Mouse (Mus musculus) midbrain, embryonic 15.5 days (tissue): ENCODE results near the gene Psmc3ip. TPM values are rescaled to one million over a fixed set of nuclear protein-coding genes. Genes with fewer than 3 reads are reported as not detected.

Source experiments
- ATAC-seq: fragments of 200-750 bp; cut with Nextera tagmentation; replicated peaks from 2 replicates; pipeline ENCODE4 v1.8.0; 2017; ENCODE audit warnings: moderate TSS enrichment
- H3K27ac ChIP-seq: fragments of 300-500 bp; sonication (generic); 2 replicates; pipeline ENCODE4 v1.5.1; 2015; ENCODE audit warnings: mild to moderate bottlenecking, inconsistent platforms
- H3K27me3 ChIP-seq: fragments of 300-500 bp; sonication (generic); replicated peaks from 2 replicates; pipeline ENCODE4 v1.6.1; 2015; ENCODE audit warnings: inconsistent platforms
- H3K36me3 ChIP-seq: fragments of 300-500 bp; sonication (generic); replicated peaks from 2 replicates; pipeline ENCODE4 v1.6.1; 2015; ENCODE audit warnings: inconsistent platforms
- H3K4me1 ChIP-seq: fragments of 300-500 bp; sonication (generic); 2 replicates; pipeline ENCODE4 v1.6.1; 2015; ENCODE audit warnings: inconsistent platforms
- H3K4me2 ChIP-seq: fragments of 300-500 bp; sonication (generic); 2 replicates; pipeline ENCODE4 v1.6.1; 2015; ENCODE audit warnings: inconsistent platforms, mild to moderate bottlenecking, moderate library complexity
- H3K4me3 ChIP-seq: fragments of 300-500 bp; sonication (generic); 2 replicates; pipeline ENCODE4 v1.5.1; 2015; ENCODE audit warnings: mild to moderate bottlenecking, inconsistent platforms
- H3K9ac ChIP-seq: fragments of 300-500 bp; sonication (generic); 2 replicates; pipeline ENCODE4 v1.6.1; 2015; ENCODE audit warnings: mild to moderate bottlenecking, inconsistent platforms
- H3K9me3 ChIP-seq: fragments of 300-500 bp; sonication (generic); 2 replicates; pipeline ENCODE4 v1.6.1; 2016; ENCODE audit warnings: inconsistent platforms
- WGBS: fragments of 180-500 bp; shearing (Covaris S2); methylation state at CpG from one replicate; pipeline ENCODE4 v1.1.7; 2015; ENCODE audit warnings: mixed read lengths; 5-methylcytosine and 5-hydroxymethylcytosine counted together
- polyA plus RNA-seq: library from polyadenylated mRNA; unstranded; fragments of >200 nt; fragmentation: Nextera tagmentation; extraction: Ambion mirVana; gene quantifications from 2 replicates; pipeline ENCODE4 v1.2.1, GENCODE M21; 2015

Gene Psmc3ip
- polyA plus RNA-seq, 1 experiment from 2014 or later, result 18.3 TPM

- Histone ChIP-seq H3K4me3 (no peak overlapping the region), H3K27ac (no peak overlapping the region), H3K4me2 (no peak overlapping the region), H3K4me1 (peaks cover 45% of the 10 kb centered on the region), H3K27me3 (peaks cover 19% of the 10 kb centered on the region), H3K36me3 (peaks cover 2% of the 10 kb centered on the region), H3K9ac (no peak overlapping the region), H3K9me3 (no peaks in the 10 kb centered on the region)
- no peak for ATAC-seq
- WGBS, result 87% methylated on average over 14 of the region's 14 CpGs
Observed at GRCm38 (mm10) chr11:101084246-101084645, 11.0 kb downstream of the Psmc3ip start.

GRCm38 (mm10) chr11:101083083-101083697 lies 12.0 kb downstream of the Psmc3ip start:
- peaks cover 42% of the 10 kb centered on the region for H3K4me1 ChIP-seq
- peak overlapping the region; percentile 83 for H3K9ac ChIP-seq
- no peaks in the 10 kb centered on the region for H3K9me3 ChIP-seq
- 35% methylated on average over 19 of the region's 19 CpGs for WGBS
- ATAC-seq, result no peak; the same call in 1 of the 2 replicates
- H3K4me2 ChIP-seq, result peak overlapping the region; percentile 95
- H3K27ac ChIP-seq, result peak overlapping the region; percentile 88
- peaks cover 30% of the 10 kb centered on the region for H3K27me3 ChIP-seq
- no peaks in the 10 kb centered on the region for H3K36me3 ChIP-seq
- peak overlapping the region; percentile 72 for H3K4me3 ChIP-seq

- Histone ChIP-seq H3K36me3 (no peaks in the 10 kb centered on the region), H3K27me3 (peaks cover 37% of the 10 kb centered on the region), H3K9me3 (no peaks in the 10 kb centered on the region), H3K27ac (peak within 1 kb of the TSS; percentile 88), H3K9ac (peak within 1 kb of the TSS; percentile 83), H3K4me2 (peak within 1 kb of the TSS; percentile 95), H3K4me1 (peaks cover 34% of the 10 kb centered on the region), H3K4me3 (peak within 1 kb of the TSS; percentile 72)
- ATAC-seq, result peak; percentile 87
- under 1% methylated on average over 51 of the region's 51 CpGs for WGBS
Observed at GRCm38 (mm10) chr11:101082208-101083082, 12.8 kb downstream of the Psmc3ip start, which contains the start of gene Coasy. Gene Coasy, plus strand, starts transcription at chr11:101082565.

- ATAC-seq, result no peak
- Histone ChIP-seq H3K27ac (peak overlapping the region; percentile 88), H3K27me3 (peaks cover 45% of the 10 kb centered on the region), H3K4me1 (peaks cover 32% of the 10 kb centered on the region), H3K36me3 (no peaks in the 10 kb centered on the region), H3K4me3 (peak overlapping the region; percentile 72), H3K4me2 (peak overlapping the region; percentile 95), H3K9ac (peak overlapping the region; percentile 41), H3K9me3 (no peaks in the 10 kb centered on the region)
- WGBS, result 6% methylated on average over 10 of the region's 10 CpGs
Observed at GRCm38 (mm10) chr11:101081659-101082058, 13.6 kb downstream of the Psmc3ip start.

- H3K9ac ChIP-seq, result no peak overlapping the region
- H3K27ac ChIP-seq, result no peak overlapping the region
- WGBS, result 57% methylated on average over 5 of the region's 5 CpGs
- H3K36me3 ChIP-seq, result no peaks in the 10 kb centered on the region
- no peaks in the 10 kb centered on the region for H3K9me3 ChIP-seq
- H3K4me1 ChIP-seq, result peaks cover 20% of the 10 kb centered on the region
- H3K27me3 ChIP-seq, result peaks cover 46% of the 10 kb centered on the region
- ATAC-seq, result no peak
- H3K4me2 ChIP-seq, result no peak overlapping the region
- no peak overlapping the region for H3K4me3 ChIP-seq
Observed at GRCm38 (mm10) chr11:101080421-101080820, 14.8 kb downstream of the Psmc3ip start.

- no peak for ATAC-seq
- WGBS, result 4% methylated on average over 27 of the region's 27 CpGs
Observed at GRCm38 (mm10) chr11:101079746-101080145, 15.5 kb downstream of the Psmc3ip start.

GRCm38 (mm10) chr11:101078121-101078520 lies 17.1 kb downstream of the Psmc3ip start, which contains the start of gene Hsd17b1:
Gene Hsd17b1, plus strand, starts transcription at chr11:101078411.
- H3K4me1 ChIP-seq, result peaks cover 12% of the 10 kb centered on the region
- ATAC-seq, result no peak
- 67% methylated on average over 9 of the region's 9 CpGs for WGBS
- peaks cover 46% of the 10 kb centered on the region for H3K27me3 ChIP-seq
- no peak within 1 kb of the TSS for H3K9ac ChIP-seq
- no peak within 1 kb of the TSS for H3K4me2 ChIP-seq
- H3K36me3 ChIP-seq, result no peaks in the 10 kb centered on the region
- H3K9me3 ChIP-seq, result no peaks in the 10 kb centered on the region
- no peak within 1 kb of the TSS for H3K4me3 ChIP-seq
- H3K27ac ChIP-seq, result no peak within 1 kb of the TSS

More at GRCm38 (mm10) chr11:101079746-101080145, 15.5 kb downstream of the Psmc3ip start:
- no peak overlapping the region; the same call in 1 of the 2 replicates for H3K4me2 ChIP-seq
- no peaks in the 10 kb centered on the region for H3K36me3 ChIP-seq
- H3K9me3 ChIP-seq, result no peaks in the 10 kb centered on the region
- H3K4me1 ChIP-seq, result peaks cover 20% of the 10 kb centered on the region
- H3K27me3 ChIP-seq, result peaks cover 46% of the 10 kb centered on the region
- H3K27ac ChIP-seq, result no peak overlapping the region
- no peak overlapping the region for H3K9ac ChIP-seq
- peak overlapping the region; percentile 11; the same call in 1 of the 2 replicates for H3K4me3 ChIP-seq

GRCm38 (mm10) chr11:101071810-101072428 lies 23.3 kb downstream of the Psmc3ip start:
- Histone ChIP-seq H3K27ac (no peak overlapping the region), H3K4me2 (no peak overlapping the region), H3K4me1 (peaks cover 18% of the 10 kb centered on the region), H3K9ac (no peak overlapping the region), H3K27me3 (peaks cover 4% of the 10 kb centered on the region), H3K36me3 (no peaks in the 10 kb centered on the region), H3K9me3 (no peaks in the 10 kb centered on the region), H3K4me3 (no peak overlapping the region)
- ATAC-seq, result no peak
- 73% methylated on average over 14 of the region's 14 CpGs for WGBS

GRCm38 (mm10) chr11:101070987-101071386 lies 24.2 kb downstream of the Psmc3ip start:
- Histone ChIP-seq H3K27ac (no peak overlapping the region), H3K9ac (peak overlapping the region; percentile 90)

GRCm38 (mm10) chr11:101070189-101070527 lies 25.1 kb downstream of the Psmc3ip start:
- WGBS, result under 1% methylated on average over 36 of the region's 36 CpGs
- peak; percentile 74 for ATAC-seq
- Histone ChIP-seq H3K9ac (peak overlapping the region; percentile 90), H3K4me1 (peaks cover 22% of the 10 kb centered on the region), H3K27ac (peak overlapping the region; percentile 84), H3K27me3 (no peaks in the 10 kb centered on the region; the same call in 1 of the 2 replicates), H3K9me3 (no peaks in the 10 kb centered on the region), H3K4me3 (peak overlapping the region; percentile 78), H3K4me2 (peak overlapping the region; percentile 94), H3K36me3 (no peaks in the 10 kb centered on the region)

More at GRCm38 (mm10) chr11:101070987-101071386, 24.2 kb downstream of the Psmc3ip start:
- Histone ChIP-seq H3K27me3 (no peaks in the 10 kb centered on the region; the same call in 1 of the 2 replicates), H3K4me2 (peak overlapping the region; percentile 94), H3K9me3 (no peaks in the 10 kb centered on the region), H3K4me1 (peaks cover 22% of the 10 kb centered on the region), H3K36me3 (no peaks in the 10 kb centered on the region), H3K4me3 (peak overlapping the region; percentile 78)
- WGBS, result 72% methylated on average over 6 of the region's 6 CpGs
- no peak for ATAC-seq

- H3K4me2 ChIP-seq, result peak within 1 kb of the TSS; percentile 94
- H3K27me3 ChIP-seq, result no peaks in the 10 kb centered on the region; the same call in 1 of the 2 replicates
- H3K36me3 ChIP-seq, result no peaks in the 10 kb centered on the region
- ATAC-seq, result peak; percentile 92
- H3K9me3 ChIP-seq, result no peaks in the 10 kb centered on the region
- peak within 1 kb of the TSS; percentile 78 for H3K4me3 ChIP-seq
- peak within 1 kb of the TSS; percentile 84 for H3K27ac ChIP-seq
- 4% methylated on average over 35 of the region's 35 CpGs for WGBS
- peak within 1 kb of the TSS; percentile 90 for H3K9ac ChIP-seq
- H3K4me1 ChIP-seq, result peaks cover 22% of the 10 kb centered on the region
Observed at GRCm38 (mm10) chr11:101069391-101070188, 25.6 kb downstream of the Psmc3ip start, which contains the start of gene Naglu. Gene Naglu, plus strand, starts transcription at chr11:101070012.
